8 mouse cellular contexts compared by ENCODE assay signal in the genomic region with DNA sequence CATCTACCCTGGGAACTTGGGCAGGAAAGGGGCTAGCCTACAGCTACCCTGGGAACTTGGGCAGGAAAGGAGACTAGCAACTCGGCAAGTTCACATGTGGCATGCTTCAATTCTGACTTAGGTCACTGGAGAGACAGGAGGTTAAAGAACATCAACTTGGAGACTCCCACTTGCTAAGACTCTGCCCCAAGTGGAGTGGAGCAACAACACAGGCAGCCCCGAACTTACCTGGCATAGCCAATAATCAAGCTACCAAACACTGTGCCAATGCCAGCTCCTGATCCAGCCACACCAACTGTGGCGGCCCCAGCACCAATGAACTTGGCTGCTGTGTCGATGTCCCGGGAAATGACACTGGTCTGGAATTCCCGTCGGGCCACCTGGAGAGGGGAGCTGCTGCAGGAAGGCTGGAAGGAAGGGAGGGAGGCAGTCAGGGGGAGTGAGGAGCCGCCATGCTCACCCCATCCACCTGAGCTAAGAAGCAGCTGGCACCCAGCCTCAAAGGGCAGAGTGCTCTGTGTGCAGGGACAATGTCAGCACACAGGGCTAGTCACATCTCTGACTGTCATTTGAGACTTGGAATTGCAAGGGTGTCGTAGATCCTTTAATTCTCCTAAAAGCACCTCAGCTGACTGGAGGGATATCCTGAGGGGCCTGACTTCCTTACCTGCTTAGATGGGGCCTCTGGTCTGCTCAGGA. TPM values are rescaled to one million over a fixed set of nuclear protein-coding genes. Genes with fewer than 3 reads are reported as not detected.
A peak's percentile ranks its signal among the peaks of the same experiment; 100 is the strongest.
DNase-seq lines count a peak whose midpoint lies in the region; ATAC-seq lines count a peak whose summit lies in the region.

No protein-coding gene starts in this region.

- peak; percentile 28 for DNase-seq in kidney, adult 18-20 months
- DNase-seq in kidney, adult 11 months: no peak
- DNase-seq in embryonic facial prominence, embryonic 14.5 days (ENCODE audit: low spot score): no peak
- DNase-seq in spleen, adult 18-20 months: no peak
- no peak for DNase-seq in testis, postnatal 10 days (ENCODE audit: low spot score)
- DNase-seq in ovary, adult 18-20 months (ENCODE audit: low spot score): no peak

- no peaks in the 10 kb centered on the region for H3K27me3 ChIP-seq in embryonic facial prominence, embryonic 14.5 days (replicated peaks; ENCODE audit: control insufficient read depth, insufficient read depth, low read length)
- H3K27me3 ChIP-seq in kidney, embryonic 16.5 days (ENCODE audit: insufficient read depth, low read length): no peaks in the 10 kb centered on the region
- no peaks in the 10 kb centered on the region for H3K27me3 ChIP-seq in neural tube, embryonic 14.5 days (ENCODE audit: control insufficient read depth, insufficient read depth, low read length)

- peaks cover 6% of the 10 kb centered on the region for H3K4me1 ChIP-seq in embryonic facial prominence, embryonic 14.5 days (ENCODE audit: control insufficient read depth, insufficient read depth, low read length)
- H3K4me1 ChIP-seq in kidney, embryonic 16.5 days (ENCODE audit: insufficient read depth, low read length): peaks cover 11% of the 10 kb centered on the region
- H3K4me1 ChIP-seq in neural tube, embryonic 14.5 days (ENCODE audit: control insufficient read depth, insufficient read depth, low read length): peaks cover 5% of the 10 kb centered on the region; the same call in 1 of the 2 replicates

- peak overlapping the region; percentile 78; the same call in 1 of the 2 replicates for H3K4me3 ChIP-seq in embryonic facial prominence, embryonic 14.5 days (ENCODE audit: low read depth, low read length)
- peak overlapping the region; percentile 92; the same call in 1 of the 2 replicates for H3K4me3 ChIP-seq in kidney, embryonic 16.5 days (ENCODE audit: low read length)
- H3K4me3 ChIP-seq in neural tube, embryonic 14.5 days (ENCODE audit: low read depth, low read length): no peak overlapping the region

- no peak overlapping the region for H3K27ac ChIP-seq in embryonic facial prominence, embryonic 14.5 days (replicated peaks; ENCODE audit: low read depth, low read length)
- H3K27ac ChIP-seq in kidney, embryonic 16.5 days (ENCODE audit: low read length): no peak overlapping the region
- H3K27ac ChIP-seq in neural tube, embryonic 14.5 days (ENCODE audit: low read depth, low read length): no peak overlapping the region

- peak overlapping the region; percentile 81; the same call in 1 of the 2 replicates for H3K9ac ChIP-seq in embryonic facial prominence, embryonic 14.5 days (ENCODE audit: low read depth, low read length)
- peak overlapping the region; percentile 94; the same call in 1 of the 2 replicates for H3K9ac ChIP-seq in kidney, embryonic 16.5 days (replicated peaks; ENCODE audit: low read length)
- no peak overlapping the region; the same call in 1 of the 2 replicates for H3K9ac ChIP-seq in neural tube, embryonic 14.5 days (replicated peaks; ENCODE audit: low read depth, low read length)

- peaks cover 21% of the 10 kb centered on the region for H3K36me3 ChIP-seq in embryonic facial prominence, embryonic 14.5 days (ENCODE audit: control insufficient read depth, insufficient read depth, low read length)
- H3K36me3 ChIP-seq in kidney, embryonic 16.5 days (ENCODE audit: insufficient read depth, low read length): peaks cover 27% of the 10 kb centered on the region
- H3K36me3 ChIP-seq in neural tube, embryonic 14.5 days (ENCODE audit: control insufficient read depth, insufficient read depth, low read length): no peaks in the 10 kb centered on the region; the same call in 1 of the 2 replicates

- H3K9me3 ChIP-seq in embryonic facial prominence, embryonic 14.5 days (ENCODE audit: control insufficient read depth, low read length): no peaks in the 10 kb centered on the region
- no peaks in the 10 kb centered on the region for H3K9me3 ChIP-seq in kidney, embryonic 16.5 days (ENCODE audit: low read length)
- no peaks in the 10 kb centered on the region for H3K9me3 ChIP-seq in neural tube, embryonic 14.5 days (ENCODE audit: control insufficient read depth, low read length)

- no peak for ATAC-seq in embryonic facial prominence, embryonic 14.5 days (ENCODE audit: low read depth)
- no peak for ATAC-seq in kidney, embryonic 16.5 days (ENCODE audit: low FRiP score, low TSS enrichment)
- ATAC-seq in neural tube, embryonic 14.5 days (ENCODE audit: low read depth): no peak

- peak overlapping the region; percentile 81 for H3K4me2 ChIP-seq in embryonic facial prominence, embryonic 14.5 days (ENCODE audit: low read depth, low read length)
- H3K4me2 ChIP-seq in kidney, embryonic 16.5 days (replicated peaks; ENCODE audit: low read depth, low read length): peak overlapping the region; percentile 91
- peak overlapping the region; percentile 82 for H3K4me2 ChIP-seq in neural tube, embryonic 14.5 days (ENCODE audit: low read depth, low read length)

- WGBS in embryonic facial prominence, embryonic 14.5 days: 76% methylated on average over 8 of the region's 9 CpGs
- 55% methylated on average over 8 of the region's 9 CpGs for WGBS in kidney, embryonic 16.5 days
- WGBS in neural tube, embryonic 14.5 days: 87% methylated on average over 8 of the region's 9 CpGs

RNA-seq across cellular contexts. Expression of gene Atp5g1, which starts 2.0 kb away (rescaled TPM):
- polyA plus RNA-seq in embryonic facial prominence, embryonic 14.5 days (2014; fragmentation: Nextera tagmentation; extraction: Ambion mirVana): 764 and 777 TPM in 2 replicates
- 745 and 801 TPM in 2 replicates for polyA plus RNA-seq in kidney, embryonic 16.5 days (2015; fragmentation: Nextera tagmentation; extraction: Ambion mirVana)
- 854 and 1,068 TPM in 2 replicates for polyA plus RNA-seq in neural tube, embryonic 14.5 days (2014; fragmentation: Nextera tagmentation; extraction: Ambion mirVana)

RNA-seq across cellular contexts. Expression of gene Ube2z, which starts 8.3 kb away (rescaled TPM):
- 39.5 and 40.6 TPM in 2 replicates for polyA plus RNA-seq in embryonic facial prominence, embryonic 14.5 days (2014; fragmentation: Nextera tagmentation; extraction: Ambion mirVana)
- 38.7 and 42.0 TPM in 2 replicates for polyA plus RNA-seq in kidney, embryonic 16.5 days (2015; fragmentation: Nextera tagmentation; extraction: Ambion mirVana)
- polyA plus RNA-seq in neural tube, embryonic 14.5 days (2014; fragmentation: Nextera tagmentation; extraction: Ambion mirVana): 26.2 and 34.6 TPM in 2 replicates

RNA-seq across cellular contexts. Expression of gene Calcoco2, which starts 38.3 kb away (rescaled TPM):
- 0.47 TPM in 1 of 2 replicates, not detected in the other for polyA plus RNA-seq in embryonic facial prominence, embryonic 14.5 days (2014; fragmentation: Nextera tagmentation; extraction: Ambion mirVana)
- not detected in 2 replicates for polyA plus RNA-seq in kidney, embryonic 16.5 days (2015; fragmentation: Nextera tagmentation; extraction: Ambion mirVana)
- not detected in 2 replicates for polyA plus RNA-seq in neural tube, embryonic 14.5 days (2014; fragmentation: Nextera tagmentation; extraction: Ambion mirVana)

RNA-seq across cellular contexts. Expression of gene Snf8, which starts 38.8 kb away (rescaled TPM):
- polyA plus RNA-seq in embryonic facial prominence, embryonic 14.5 days (2014; fragmentation: Nextera tagmentation; extraction: Ambion mirVana): 33.4 and 36.6 TPM in 2 replicates
- 93.1 and 96.0 TPM in 2 replicates for polyA plus RNA-seq in kidney, embryonic 16.5 days (2015; fragmentation: Nextera tagmentation; extraction: Ambion mirVana)
- 43.7 and 46.2 TPM in 2 replicates for polyA plus RNA-seq in neural tube, embryonic 14.5 days (2014; fragmentation: Nextera tagmentation; extraction: Ambion mirVana)

RNA-seq across cellular contexts. Expression of gene Gip, which starts 49.1 kb away (rescaled TPM):
- polyA plus RNA-seq in embryonic facial prominence, embryonic 14.5 days (2014; fragmentation: Nextera tagmentation; extraction: Ambion mirVana): not detected in 2 replicates
- not detected in 2 replicates for polyA plus RNA-seq in kidney, embryonic 16.5 days (2015; fragmentation: Nextera tagmentation; extraction: Ambion mirVana)
- polyA plus RNA-seq in neural tube, embryonic 14.5 days (2014; fragmentation: Nextera tagmentation; extraction: Ambion mirVana): not detected in 2 replicates
